Mouse (Mus musculus) myocyte (in vitro differentiated cells): Measurements from ENCODE around the gene Tpm1. TPM values are rescaled to one million over a fixed set of nuclear protein-coding genes. Genes with fewer than 3 reads are reported as not detected.
A peak's percentile ranks its signal among the peaks of the same experiment; 100 is the strongest.

ENCODE experiments used
- H3K27me3 ChIP-seq: one replicate; pipeline ENCODE4 v1.6.1; 2011; ENCODE audit not compliant: control insufficient read depth, insufficient read depth, insufficient read length
- H3K36me3 ChIP-seq: one replicate; pipeline ENCODE4 v1.6.1; 2011; ENCODE audit not compliant: control insufficient read depth, insufficient read depth
- H3K4me2 ChIP-seq: one replicate; pipeline ENCODE4 v1.6.1; 2011; ENCODE audit warnings: low read depth, control low read depth
- H3K4me3 ChIP-seq: one replicate; pipeline ENCODE4 v1.5.1; 2011; ENCODE audit warnings: mild to moderate bottlenecking, control low read depth, moderate library complexity
- H3K79me2 ChIP-seq: one replicate; pipeline ENCODE4 v1.6.1; 2011; ENCODE audit not compliant: control insufficient read depth, insufficient read depth
- H3ac ChIP-seq: one replicate; pipeline ENCODE4 v1.6.1; 2011; ENCODE audit not compliant: control insufficient read depth, insufficient read length
- CEBPB ChIP-seq: IDR thresholded peaks from 2 replicates; pipeline ENCODE4 v1.6.1; 2011; ENCODE audit warnings: mild to moderate bottlenecking, moderate library complexity; ENCODE audit not compliant: poor library complexity, insufficient read depth, severe bottlenecking
- E2F4 ChIP-seq: IDR thresholded peaks from one replicate; pipeline ENCODE4 v1.6.1; 2011; ENCODE audit warnings: mild to moderate bottlenecking, control low read depth, moderate library complexity; ENCODE audit not compliant: insufficient read depth
- MAX ChIP-seq: IDR thresholded peaks from one replicate; pipeline ENCODE4 v1.6.1; 2011; ENCODE audit warnings: low read depth, mild to moderate bottlenecking, control low read depth
- MYOD1 ChIP-seq, 3 experiments: IDR thresholded peaks; one replicate each; pipeline ENCODE4 v1.6.1; 2011; ENCODE audit warnings: control low read depth in 2 of 3, low read depth in 2 of 3, mild to moderate bottlenecking in 2 of 3, moderate library complexity in 1 of 3; ENCODE audit not compliant: insufficient read length in 2 of 3, control insufficient read depth in 1 of 3
- MYOG ChIP-seq, 3 experiments: IDR thresholded peaks; one replicate each; pipeline ENCODE4 v1.6.1; 2011; ENCODE audit warnings: control low read depth in 2 of 3, low read depth in 2 of 3, mild to moderate bottlenecking in 2 of 3; ENCODE audit not compliant: insufficient read length in 2 of 3, control insufficient read depth in 1 of 3, insufficient read depth in 1 of 3
- POLR2A ChIP-seq: IDR thresholded peaks from one replicate; pipeline ENCODE4 v1.6.1; 2011; ENCODE audit warnings: low read depth, mild to moderate bottlenecking, control low read depth, moderate library complexity; ENCODE audit not compliant: insufficient read length
- POLR2AphosphoS2 ChIP-seq: IDR thresholded peaks from one replicate; pipeline ENCODE4 v1.6.1; 2011; ENCODE audit warnings: low read depth, control low read depth; ENCODE audit not compliant: insufficient read length
- REST ChIP-seq: IDR thresholded peaks from one replicate; pipeline ENCODE4 v1.6.1; 2011; ENCODE audit warnings: mild to moderate bottlenecking, control low read depth, moderate library complexity; ENCODE audit not compliant: insufficient read depth, insufficient read length
- SRF ChIP-seq: IDR thresholded peaks from one replicate; pipeline ENCODE4 v1.6.1; 2011; ENCODE audit warnings: low read depth; ENCODE audit not compliant: control insufficient read depth, insufficient read length
- TCF12 ChIP-seq: IDR thresholded peaks from one replicate; pipeline ENCODE4 v1.6.1; 2011; ENCODE audit warnings: mild to moderate bottlenecking, control low read depth; ENCODE audit not compliant: poor library complexity, insufficient read depth, severe bottlenecking
- TCF3 ChIP-seq: IDR thresholded peaks from one replicate; pipeline ENCODE4 v1.6.1; 2011; ENCODE audit warnings: low read depth, control low read depth; ENCODE audit not compliant: insufficient read length
- USF1 ChIP-seq: IDR thresholded peaks from one replicate; pipeline ENCODE4 v1.6.1; 2011; ENCODE audit warnings: low read depth, mild to moderate bottlenecking, control low read depth, moderate library complexity
- polyA plus RNA-seq: library from polyadenylated mRNA; unstranded; fragments of >200 nt; fragmentation: generic; extraction: Trizol; gene quantifications from one replicate; pipeline ENCODE4 v1.2.1, GENCODE M21; 2012; ENCODE audit warnings: missing spikeins

Gene Tpm1
- polyA plus RNA-seq, 1 experiment = 1,921 TPM

GRCm38 (mm10) chr9:66990046-66990445 is 59.2 kb downstream of the Tpm1 start:
- Histone ChIP-seq H3ac (no peak overlapping the region), H3K79me2 (no peaks in the 10 kb centered on the region), H3K4me2 (peak overlapping the region; percentile 68), H3K27me3 (no peaks in the 10 kb centered on the region), H3K4me3 (no peak overlapping the region), H3K36me3 (no peaks in the 10 kb centered on the region)
- TF ChIP-seq REST (no peak), MYOG (IDR thresholded peaks at IDR 0.05; ENCODE audit: control insufficient read depth in 1 of 3, insufficient read depth in 1 of 3, insufficient read length in 2 of 3, low read depth in 2 of 3) (peak in 1 of 3 experiments; percentile 52), MYOD1 (IDR thresholded peaks at IDR 0.05; ENCODE audit: control insufficient read depth in 1 of 3, insufficient read length in 2 of 3, low read depth in 2 of 3) (peak in 2 of 3 experiments; percentile 8 to 33), USF1 (peak; percentile 78)

- Histone ChIP-seq H3ac (no peak overlapping the region), H3K4me3 (no peak overlapping the region), H3K36me3 (no peaks in the 10 kb centered on the region), H3K27me3 (no peaks in the 10 kb centered on the region), H3K4me2 (peak overlapping the region; percentile 68), H3K79me2 (no peaks in the 10 kb centered on the region)
- TF ChIP-seq POLR2AphosphoS2 = no peak
- TF ChIP-seq MAX = no peak
- no peak for TF ChIP-seq POLR2A
- no peak for TF ChIP-seq REST
- TF ChIP-seq USF1 = no peak
- no peak for TF ChIP-seq SRF
- TF ChIP-seq MYOG (IDR thresholded peaks at IDR 0.05; ENCODE audit: control insufficient read depth in 1 of 3, insufficient read depth in 1 of 3, insufficient read length in 2 of 3, low read depth in 2 of 3) = no peak
- TF ChIP-seq TCF12 = no peak
- no peak for TF ChIP-seq E2F4
- no peak for TF ChIP-seq CEBPB
- no peak for TF ChIP-seq TCF3
- no peak for TF ChIP-seq MYOD1 (IDR thresholded peaks at IDR 0.05; ENCODE audit: control insufficient read depth in 1 of 3, insufficient read length in 2 of 3, low read depth in 2 of 3)
Measured at GRCm38 (mm10) chr9:66989581-66989980, 59.6 kb downstream of the Tpm1 start.

DNA sequence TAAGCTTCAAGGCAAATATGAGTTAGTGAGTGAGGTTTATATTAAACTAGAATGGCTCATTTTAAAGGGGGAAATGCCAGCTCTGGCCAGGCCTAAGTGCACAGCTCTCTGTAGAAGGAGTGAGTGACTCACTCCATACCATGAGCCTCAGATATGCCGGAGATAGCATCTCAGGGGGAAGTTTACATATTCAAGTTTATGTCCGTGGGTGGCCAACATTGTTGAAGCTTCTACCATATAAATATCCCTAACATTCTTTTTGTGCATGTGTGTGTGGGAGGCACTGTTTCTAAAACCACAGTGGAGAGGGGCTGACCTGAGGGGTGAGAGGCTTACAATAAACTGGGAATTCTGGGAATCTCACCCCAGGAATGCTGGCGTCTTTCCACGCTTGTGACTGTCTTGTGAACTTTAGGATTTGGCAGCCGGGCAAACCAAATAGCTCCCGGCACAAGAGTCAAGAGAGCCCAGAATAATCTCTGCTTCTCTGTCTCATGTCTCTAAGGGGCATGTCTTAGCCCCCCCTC is 60.3 kb downstream of the Tpm1 start:
- no peak for TF ChIP-seq MYOD1 (IDR thresholded peaks at IDR 0.05; ENCODE audit: control insufficient read depth in 1 of 3, insufficient read length in 2 of 3, low read depth in 2 of 3)
- no peak for TF ChIP-seq REST
- TF ChIP-seq E2F4 = no peak
- TF ChIP-seq MYOG (IDR thresholded peaks at IDR 0.05; ENCODE audit: control insufficient read depth in 1 of 3, insufficient read depth in 1 of 3, insufficient read length in 2 of 3, low read depth in 2 of 3) = peak in 1 of 3 experiments; percentile 17
- TF ChIP-seq POLR2AphosphoS2 = no peak
- TF ChIP-seq SRF = no peak
- no peak for TF ChIP-seq TCF3
- no peak for TF ChIP-seq USF1
- peak; percentile 2 for TF ChIP-seq TCF12
- no peak for TF ChIP-seq MAX
- TF ChIP-seq POLR2A = no peak
- TF ChIP-seq CEBPB = no peak
- no peaks in the 10 kb centered on the region for H3K79me2 ChIP-seq
- H3K27me3 ChIP-seq = no peaks in the 10 kb centered on the region
- H3K4me3 ChIP-seq = no peak overlapping the region
- H3K4me2 ChIP-seq = peak overlapping the region; percentile 68
- no peak overlapping the region for H3ac ChIP-seq
- no peaks in the 10 kb centered on the region for H3K36me3 ChIP-seq

DNA sequence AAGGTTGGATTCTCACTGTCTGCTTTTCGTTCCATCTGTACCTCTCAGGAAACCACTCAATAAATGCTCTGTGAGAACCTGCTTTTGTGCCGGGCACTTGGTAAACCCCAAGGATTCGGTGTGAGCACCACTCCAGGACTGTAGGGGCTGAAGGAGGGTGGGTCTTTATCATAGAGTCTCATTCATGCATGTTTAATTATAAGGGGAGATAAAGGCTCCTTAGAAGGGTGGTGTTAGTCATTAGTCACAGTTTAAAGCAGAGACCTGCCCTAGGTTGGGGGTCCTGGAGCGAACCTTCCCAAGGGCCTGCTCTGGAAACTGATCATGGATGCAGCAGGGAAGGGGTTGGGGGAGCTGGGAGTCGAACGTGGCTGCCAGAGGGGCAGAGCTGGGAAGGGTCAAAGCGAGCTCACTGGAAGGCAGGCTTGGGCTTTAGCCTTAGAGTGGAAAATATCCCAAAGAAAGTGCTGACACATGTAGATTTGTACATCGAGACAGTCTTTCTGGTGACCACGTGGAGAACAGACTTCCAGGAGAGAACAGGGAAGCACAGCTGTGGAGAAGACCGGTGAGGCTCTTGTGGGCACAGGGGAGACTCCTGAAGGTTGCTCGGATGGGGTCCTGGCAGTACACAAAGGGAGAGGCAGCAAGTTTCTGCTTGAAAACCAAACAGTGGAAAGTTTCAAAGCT is 60.9 kb downstream of the Tpm1 start:
- no peak overlapping the region for H3K4me3 ChIP-seq
- no peak overlapping the region for H3ac ChIP-seq
- no peak for TF ChIP-seq E2F4
- peak; percentile 74 for TF ChIP-seq USF1
- no peaks in the 10 kb centered on the region for H3K36me3 ChIP-seq
- H3K27me3 ChIP-seq = no peaks in the 10 kb centered on the region
- H3K4me2 ChIP-seq = peak overlapping the region; percentile 68
- H3K79me2 ChIP-seq = no peaks in the 10 kb centered on the region

DNA sequence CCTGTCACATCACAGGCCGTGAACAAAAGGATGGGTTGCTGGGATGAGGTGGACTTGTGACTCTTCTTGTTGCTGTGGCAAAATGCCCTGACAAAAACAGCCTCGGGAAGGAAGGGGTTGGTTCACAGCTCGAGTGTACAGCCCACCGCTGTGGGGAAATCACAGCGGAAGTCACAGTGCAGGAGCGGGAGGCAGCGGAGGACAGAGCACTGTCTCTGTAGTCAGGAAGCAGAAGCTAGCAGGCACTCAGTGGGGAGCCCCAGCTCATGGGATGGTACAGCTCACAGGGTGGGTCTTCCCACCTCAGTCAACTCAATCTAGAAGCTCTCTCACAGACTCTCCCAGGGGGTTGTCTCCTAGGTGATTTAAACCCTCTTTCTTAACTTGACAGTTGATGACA is 63.8 kb downstream of the Tpm1 start:
- H3ac ChIP-seq = no peak overlapping the region
- no peak overlapping the region for H3K4me3 ChIP-seq
- no peak overlapping the region for H3K4me2 ChIP-seq
- H3K36me3 ChIP-seq = no peaks in the 10 kb centered on the region
- TF ChIP-seq MYOG (IDR thresholded peaks at IDR 0.05; ENCODE audit: control insufficient read depth in 1 of 3, insufficient read depth in 1 of 3, insufficient read length in 2 of 3, low read depth in 2 of 3) = no peak
- TF ChIP-seq POLR2A = no peak
- no peak for TF ChIP-seq REST
- TF ChIP-seq TCF12 = no peak
- H3K27me3 ChIP-seq = no peaks in the 10 kb centered on the region
- H3K79me2 ChIP-seq = no peaks in the 10 kb centered on the region
